Mouse (Mus musculus) heart, embryonic 12.5 days (tissue): Measurements from ENCODE around the gene Gm13276. TPM values are rescaled to one million over a fixed set of nuclear protein-coding genes. Genes with fewer than 3 reads are reported as not detected.
A peak's percentile ranks its signal among the peaks of the same experiment; 100 is the strongest.
"Not testable (repeated sequence)": the region's sequence is repeated elsewhere in the genome, so short reads cannot be mapped to it uniquely, and the experiment has no call there.

ENCODE experiments used
- ATAC-seq: fragments of 200-750 bp; cut with Nextera tagmentation; 2 replicates; pipeline ENCODE4 v1.8.0; 2017; ENCODE audit warnings: moderate TSS enrichment, moderate library complexity; ENCODE audit not compliant: insufficient number of reproducible peaks, low FRiP score
- H3K27ac ChIP-seq: fragments of 300-500 bp; sonication (generic); 2 replicates; pipeline ENCODE4 v1.5.1; 2016; ENCODE audit warnings: mild to moderate bottlenecking, moderate library complexity; ENCODE audit not compliant: poor library complexity, severe bottlenecking
- H3K27me3 ChIP-seq: fragments of 300-500 bp; sonication (generic); replicated peaks from 2 replicates; pipeline ENCODE4 v1.6.1; 2016; ENCODE audit warnings: mild to moderate bottlenecking, moderate library complexity
- H3K36me3 ChIP-seq: fragments of 300-500 bp; sonication (generic); 2 replicates; pipeline ENCODE4 v1.6.1; 2016; ENCODE audit warnings: mild to moderate bottlenecking, moderate library complexity
- H3K4me1 ChIP-seq: fragments of 300-500 bp; sonication (generic); replicated peaks from 2 replicates; pipeline ENCODE4 v1.6.1; 2016; ENCODE audit warnings: mild to moderate bottlenecking
- H3K4me2 ChIP-seq: fragments of 300-500 bp; sonication (generic); 2 replicates; pipeline ENCODE4 v1.6.1; 2016; ENCODE audit warnings: mild to moderate bottlenecking, moderate library complexity
- H3K4me3 ChIP-seq: fragments of 300-500 bp; sonication (generic); 2 replicates; pipeline ENCODE4 v1.5.1; 2016; ENCODE audit warnings: mild to moderate bottlenecking
- H3K9ac ChIP-seq: fragments of 300-500 bp; sonication (generic); 2 replicates; pipeline ENCODE4 v1.6.1; 2016; ENCODE audit warnings: mild to moderate bottlenecking, moderate library complexity
- H3K9me3 ChIP-seq: fragments of 300-500 bp; sonication (generic); replicated peaks from 2 replicates; pipeline ENCODE4 v1.6.1; 2016; ENCODE audit warnings: mild to moderate bottlenecking, moderate library complexity
- WGBS: fragments of 180-500 bp; shearing (Covaris S2); methylation state at CpG from one replicate; pipeline ENCODE4 v1.1.7; 2016; 5-methylcytosine and 5-hydroxymethylcytosine counted together
- polyA plus RNA-seq: library from polyadenylated mRNA; unstranded; fragments of >200 nt; fragmentation: Nextera tagmentation; extraction: Ambion mirVana; gene quantifications from 2 replicates; pipeline ENCODE4 v1.2.1, GENCODE M21; 2016

The Gm13276 gene
- polyA plus RNA-seq, 1 experiment from 2014 or later, result not detected

GRCm38 (mm10) chr4:88759610-88760268, 25.8 kb upstream of the Gm13276 start, which contains the start of gene Gm13283:
Gene Gm13283, plus strand, starts transcription at chr4:88760119.
- H3K9ac ChIP-seq, result peak within 1 kb of the TSS; percentile 61; the same call in 1 of the 2 replicates
- not testable (repeated sequence) for H3K9me3 ChIP-seq, H3K27ac ChIP-seq, H3K27me3 ChIP-seq, ATAC-seq, H3K36me3 ChIP-seq, H3K4me1 ChIP-seq
- peak within 1 kb of the TSS; percentile 58 for H3K4me2 ChIP-seq
- 14% methylated on average over 12 of the region's 14 CpGs for WGBS
- H3K4me3 ChIP-seq, result peak within 1 kb of the TSS; percentile 36

GRCm38 (mm10) chr4:88760431-88760830, 25.1 kb upstream of the Gm13276 start:
- H3K36me3 ChIP-seq, ATAC-seq, H3K9me3 ChIP-seq, H3K27me3 ChIP-seq, H3K27ac ChIP-seq, H3K4me1 ChIP-seq: not testable (repeated sequence)
- Histone ChIP-seq H3K9ac (peak overlapping the region; percentile 61; the same call in 1 of the 2 replicates), H3K4me2 (peak overlapping the region; percentile 58), H3K4me3 (peak overlapping the region; percentile 36)
- under 1% methylated on average over 24 of the region's 28 CpGs for WGBS

GRCm38 (mm10) chr4:88761776-88762175, 23.7 kb upstream of the Gm13276 start:
- not testable (repeated sequence) for ATAC-seq, H3K36me3 ChIP-seq, H3K4me1 ChIP-seq, H3K27ac ChIP-seq, H3K9ac ChIP-seq, H3K27me3 ChIP-seq, H3K9me3 ChIP-seq, H3K4me3 ChIP-seq, H3K4me2 ChIP-seq
- WGBS, result 65% methylated on average over 6 of the region's 8 CpGs

GRCm38 (mm10) chr4:88762341-88762740, 23.2 kb upstream of the Gm13276 start:
- not testable (repeated sequence) for H3K4me1 ChIP-seq, H3K27ac ChIP-seq, ATAC-seq, H3K4me3 ChIP-seq, H3K36me3 ChIP-seq, H3K9me3 ChIP-seq, H3K27me3 ChIP-seq, H3K9ac ChIP-seq
- WGBS, result 45% methylated on average over 9 of the region's 9 CpGs
- peak overlapping the region; percentile 53; the same call in 1 of the 2 replicates for H3K4me2 ChIP-seq

GRCm38 (mm10) chr4:88763384-88764018, 22.0 kb upstream of the Gm13276 start:
- WGBS, result 2% methylated on average over 41 of the region's 42 CpGs
- ATAC-seq, H3K27me3 ChIP-seq, H3K9me3 ChIP-seq, H3K4me1 ChIP-seq, H3K36me3 ChIP-seq, H3K9ac ChIP-seq: not testable (repeated sequence)
- Histone ChIP-seq H3K27ac (peak overlapping the region; percentile 60; the same call in 1 of the 2 replicates), H3K4me2 (peak overlapping the region; percentile 57), H3K4me3 (peak overlapping the region; percentile 31; the same call in 1 of the 2 replicates)

- H3K27ac ChIP-seq, H3K9ac ChIP-seq, H3K4me3 ChIP-seq, H3K27me3 ChIP-seq, H3K4me2 ChIP-seq, H3K9me3 ChIP-seq, H3K4me1 ChIP-seq, H3K36me3 ChIP-seq, ATAC-seq: not testable (repeated sequence)
- no CpG with 5 or more reads among the region's 32 CpGs for WGBS
Observed at GRCm38 (mm10) chr4:88773534-88773933, 12.0 kb upstream of the Gm13276 start, which contains the start of gene Gm13290. Gene Gm13290, plus strand, starts transcription at chr4:88773834.

GRCm38 (mm10) chr4:88776622-88777021, 8.9 kb upstream of the Gm13276 start, which contains the start of gene Gm13289:
Gene Gm13289, plus strand, starts transcription at chr4:88776922.
- ATAC-seq, H3K4me3 ChIP-seq, H3K27me3 ChIP-seq, H3K36me3 ChIP-seq, H3K4me1 ChIP-seq, H3K4me2 ChIP-seq, H3K27ac ChIP-seq, H3K9ac ChIP-seq, H3K9me3 ChIP-seq: not testable (repeated sequence)
- no CpG with 5 or more reads among the region's 29 CpGs for WGBS

- no CpG with 5 or more reads among the region's 29 CpGs for WGBS
- not testable (repeated sequence) for H3K27ac ChIP-seq, H3K36me3 ChIP-seq, H3K4me3 ChIP-seq, H3K27me3 ChIP-seq, H3K9ac ChIP-seq, H3K9me3 ChIP-seq, H3K4me1 ChIP-seq, H3K4me2 ChIP-seq, ATAC-seq
Observed at GRCm38 (mm10) chr4:88779550-88779949, 6.0 kb upstream of the Gm13276 start, which contains the start of gene Gm13272. Gene Gm13272, plus strand, starts transcription at chr4:88779850.

- H3K4me2 ChIP-seq, ATAC-seq, H3K9me3 ChIP-seq, H3K4me1 ChIP-seq, H3K36me3 ChIP-seq, H3K27me3 ChIP-seq, H3K27ac ChIP-seq, H3K9ac ChIP-seq, H3K4me3 ChIP-seq: not testable (repeated sequence)
- WGBS, result 43% methylated on average over 16 of the region's 18 CpGs
Observed at GRCm38 (mm10) chr4:88780320-88780719, 5.2 kb upstream of the Gm13276 start.

GRCm38 (mm10) chr4:88781831-88782230, 3.7 kb upstream of the Gm13276 start, which contains the start of gene Ifnz:
Gene Ifnz, plus strand, starts transcription at chr4:88782131.
- Histone ChIP-seq H3K4me3 (peak within 1 kb of the TSS; percentile 31; the same call in 1 of the 2 replicates), H3K27ac (peak within 1 kb of the TSS; percentile 51; the same call in 1 of the 2 replicates), H3K4me2 (peak within 1 kb of the TSS; percentile 62)
- H3K4me1 ChIP-seq, H3K27me3 ChIP-seq, H3K9me3 ChIP-seq, H3K36me3 ChIP-seq, H3K9ac ChIP-seq, ATAC-seq: not testable (repeated sequence)
- WGBS, result 15% methylated on average over 5 of the region's 7 CpGs

- H3K36me3 ChIP-seq, ATAC-seq, H3K9me3 ChIP-seq, H3K27me3 ChIP-seq, H3K9ac ChIP-seq, H3K4me1 ChIP-seq: not testable (repeated sequence)
- H3K4me2 ChIP-seq, result peak overlapping the region; percentile 62
- H3K4me3 ChIP-seq, result peak overlapping the region; percentile 31; the same call in 1 of the 2 replicates
- WGBS, result 0% methylated on average over 9 of the region's 31 CpGs
- H3K27ac ChIP-seq, result peak overlapping the region; percentile 51; the same call in 1 of the 2 replicates
Observed at GRCm38 (mm10) chr4:88782335-88782734, 3.2 kb upstream of the Gm13276 start.
